Mouse (Mus musculus) fat pad, adult 2 months (tissue): ENCODE data around the gene Olfm4.

Experiments used
- DNase-seq: peaks from one replicate; pipeline ENCODE4 v3.0.0-alpha.2; 2011; ENCODE audit warnings: low read depth, low spot score; ENCODE audit errors: extremely low read depth

Olfm4 gene

GRCm38 (mm10) chr14:80026078-80026477 lies 42.2 kb downstream of the Olfm4 start:
- DNase-seq, result no peak

- DNase-seq, result no peak
Observed at GRCm38 (mm10) chr14:80029297-80030001, 45.6 kb downstream of the Olfm4 start.

- DNase-seq, result no peak
Observed at GRCm38 (mm10) chr14:80039645-80040272, 55.9 kb downstream of the Olfm4 start.

GRCm38 (mm10) chr14:80046104-80046734 lies 62.3 kb downstream of the Olfm4 start:
- no peak for DNase-seq

- DNase-seq, result no peak
Observed at GRCm38 (mm10) chr14:80047368-80048101, 63.7 kb downstream of the Olfm4 start.

GRCm38 (mm10) chr14:80055725-80056124 lies 71.8 kb downstream of the Olfm4 start:
- DNase-seq, result no peak

GRCm38 (mm10) chr14:80061686-80062085 lies 77.8 kb downstream of the Olfm4 start:
- DNase-seq, result no peak

GRCm38 (mm10) chr14:80062896-80063295 lies 79.0 kb downstream of the Olfm4 start:
- no peak for DNase-seq

- DNase-seq, result no peak
Observed at GRCm38 (mm10) chr14:80070580-80070979, 86.7 kb downstream of the Olfm4 start.
